Mouse (Mus musculus): ENCODE data around the gene Dcaf4. TPM values are rescaled to one million over a fixed set of nuclear protein-coding genes. Genes with fewer than 3 reads are reported as not detected.

The Dcaf4 gene
- polyA plus RNA-seq, 1 experiment from 2014 or later: 23.8 TPM

DNA sequence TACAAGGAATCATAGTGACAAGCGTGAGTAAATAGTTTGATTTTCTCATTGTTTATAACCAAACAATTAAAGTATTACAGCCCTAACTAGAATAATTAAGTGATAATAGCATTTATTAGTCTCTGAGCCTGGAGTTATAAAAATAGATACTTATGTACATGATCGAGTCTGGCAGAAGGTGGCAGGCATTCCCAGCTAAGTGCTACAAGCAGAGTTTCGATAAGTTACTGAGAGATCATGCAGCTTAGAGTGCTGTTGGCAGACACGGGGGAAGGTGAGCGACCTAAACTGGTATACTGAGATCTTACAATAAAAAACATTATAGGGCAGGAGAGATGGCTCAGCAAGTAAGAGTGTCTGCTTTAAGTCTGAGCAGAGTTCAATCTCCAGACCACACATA, 36.6 kb upstream of the Dcaf4 start:
- H3K9me3 ChIP-seq (replicated peaks; ENCODE audit: control insufficient read depth, low read length): no peaks in the 10 kb centered on the region
- H3K4me1 ChIP-seq (ENCODE audit: control insufficient read depth, insufficient read depth, low read length): peaks cover 19% of the 10 kb centered on the region
- 0 out of 2 replicates have a peak overlapping the region, but pooled peaks have one; percentile 3 for H3K4me3 ChIP-seq (ENCODE audit: low read depth, low read length)
- ATAC-seq (replicated peaks; ENCODE audit: insufficient number of reproducible peaks, low FRiP score, low TSS enrichment): no peak
- peak overlapping the region; percentile 82 for H3K4me2 ChIP-seq
- H3K36me3 ChIP-seq (ENCODE audit: control insufficient read depth, insufficient read depth, low read length): no peaks in the 10 kb centered on the region
- peak overlapping the region; percentile 46; the same call in 1 of the 2 replicates for H3K9ac ChIP-seq (ENCODE audit: low read depth, low read length)
- WGBS (ENCODE audit: insufficient replicate concordance): 26% methylated on average over 5 of the region's 5 CpGs
- H3K27me3 ChIP-seq (ENCODE audit: control insufficient read depth, insufficient read depth, low read length): no peaks in the 10 kb centered on the region
- peak overlapping the region; percentile 89 for H3K27ac ChIP-seq (ENCODE audit: low read depth, low read length)

- Histone ChIP-seq H3K9ac (ENCODE audit: low read depth, low read length) (peak overlapping the region; percentile 84), H3K4me2 (peak overlapping the region; percentile 82), H3K4me3 (ENCODE audit: low read depth, low read length) (peak overlapping the region; percentile 81), H3K27me3 (ENCODE audit: control insufficient read depth, insufficient read depth, low read length) (no peaks in the 10 kb centered on the region), H3K9me3 (replicated peaks; ENCODE audit: control insufficient read depth, low read length) (no peaks in the 10 kb centered on the region), H3K27ac (ENCODE audit: low read depth, low read length) (peak overlapping the region; percentile 89), H3K36me3 (ENCODE audit: control insufficient read depth, insufficient read depth, low read length) (no peaks in the 10 kb centered on the region), H3K4me1 (ENCODE audit: control insufficient read depth, insufficient read depth, low read length) (peaks cover 17% of the 10 kb centered on the region)
- no peak for ATAC-seq (replicated peaks; ENCODE audit: insufficient number of reproducible peaks, low FRiP score, low TSS enrichment)
- 1% methylated on average over 24 of the region's 24 CpGs for WGBS (ENCODE audit: insufficient replicate concordance)
These were observed 35.2 kb upstream of the Dcaf4 start for GRCm38 (mm10) chr12:83484855-83485745.

- peak overlapping the region; percentile 84 for H3K9ac ChIP-seq (ENCODE audit: low read depth, low read length)
- peaks cover 17% of the 10 kb centered on the region for H3K4me1 ChIP-seq (ENCODE audit: control insufficient read depth, insufficient read depth, low read length)
- H3K36me3 ChIP-seq (ENCODE audit: control insufficient read depth, insufficient read depth, low read length): no peaks in the 10 kb centered on the region
- ATAC-seq (replicated peaks; ENCODE audit: insufficient number of reproducible peaks, low FRiP score, low TSS enrichment): no peak
- no peaks in the 10 kb centered on the region for H3K9me3 ChIP-seq (replicated peaks; ENCODE audit: control insufficient read depth, low read length)
- peak overlapping the region; percentile 81 for H3K4me3 ChIP-seq (ENCODE audit: low read depth, low read length)
- H3K4me2 ChIP-seq: peak overlapping the region; percentile 82
- H3K27ac ChIP-seq (ENCODE audit: low read depth, low read length): peak overlapping the region; percentile 89
- WGBS (ENCODE audit: insufficient replicate concordance): under 1% methylated on average over 53 of the region's 53 CpGs
- H3K27me3 ChIP-seq (ENCODE audit: control insufficient read depth, insufficient read depth, low read length): no peaks in the 10 kb centered on the region
These were observed 34.2 kb upstream of the Dcaf4 start for GRCm38 (mm10) chr12:83485911-83486670.

DNA sequence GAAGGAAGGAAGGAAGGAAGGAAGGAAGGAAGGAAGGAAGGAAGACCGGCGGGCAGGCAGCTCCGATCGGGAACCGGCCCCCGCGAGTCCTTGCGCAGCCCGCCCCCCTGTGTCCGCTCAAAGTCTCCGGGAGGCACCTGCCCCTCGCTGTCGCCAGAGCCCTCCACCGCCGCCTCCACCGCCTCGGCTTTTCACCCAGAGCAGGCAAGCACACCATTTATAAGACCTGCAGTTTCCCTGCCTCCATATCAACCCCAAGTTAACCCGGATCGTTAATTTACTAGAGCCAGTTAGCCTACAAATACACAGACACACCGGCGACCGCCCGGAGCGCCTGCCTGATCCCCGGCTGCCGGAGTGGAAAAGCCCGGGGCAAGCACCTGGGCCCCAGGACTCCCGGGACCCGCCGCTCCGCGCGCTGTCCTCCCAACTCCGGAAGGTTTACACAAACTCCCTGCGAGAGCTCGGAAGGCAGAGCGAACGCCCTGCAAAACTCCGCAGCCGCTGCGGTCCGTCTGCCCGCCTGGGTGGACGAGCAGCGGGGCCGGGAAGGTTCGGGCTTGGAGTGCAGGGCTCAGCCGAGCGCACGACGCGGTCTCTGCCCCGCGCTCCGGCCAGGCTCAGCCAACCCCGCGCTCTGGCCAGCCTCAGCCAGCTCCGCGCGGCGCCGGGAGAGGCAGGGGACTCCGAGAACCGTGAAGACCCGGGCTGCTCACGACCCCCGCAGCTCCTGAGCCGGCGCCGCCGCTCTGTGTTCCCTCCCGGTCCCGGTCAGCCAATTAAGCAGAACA, 33.4 kb upstream of the Dcaf4 start:
- H3K9ac ChIP-seq (ENCODE audit: low read depth, low read length): peak overlapping the region; percentile 84
- H3K4me1 ChIP-seq (ENCODE audit: control insufficient read depth, insufficient read depth, low read length): peaks cover 13% of the 10 kb centered on the region
- under 1% methylated on average over 73 of the region's 73 CpGs for WGBS (ENCODE audit: insufficient replicate concordance)
- peak overlapping the region; percentile 82 for H3K4me2 ChIP-seq
- no peaks in the 10 kb centered on the region for H3K9me3 ChIP-seq (replicated peaks; ENCODE audit: control insufficient read depth, low read length)
- H3K27me3 ChIP-seq (ENCODE audit: control insufficient read depth, insufficient read depth, low read length): no peaks in the 10 kb centered on the region
- H3K27ac ChIP-seq (ENCODE audit: low read depth, low read length): peak overlapping the region; percentile 89
- no peaks in the 10 kb centered on the region for H3K36me3 ChIP-seq (ENCODE audit: control insufficient read depth, insufficient read depth, low read length)
- ATAC-seq (replicated peaks; ENCODE audit: insufficient number of reproducible peaks, low FRiP score, low TSS enrichment): peak; percentile 60; the same call in 1 of the 2 replicates
- H3K4me3 ChIP-seq (ENCODE audit: low read depth, low read length): peak overlapping the region; percentile 81

- H3K36me3 ChIP-seq (ENCODE audit: control insufficient read depth, insufficient read depth, low read length): no peaks in the 10 kb centered on the region
- H3K27me3 ChIP-seq (ENCODE audit: control insufficient read depth, insufficient read depth, low read length): no peaks in the 10 kb centered on the region
- H3K27ac ChIP-seq (ENCODE audit: low read depth, low read length): peak within 1 kb of the TSS; percentile 89
- H3K4me2 ChIP-seq: peak within 1 kb of the TSS; percentile 82
- WGBS (ENCODE audit: insufficient replicate concordance): under 1% methylated on average over 31 of the region's 31 CpGs
- no peaks in the 10 kb centered on the region for H3K9me3 ChIP-seq (replicated peaks; ENCODE audit: control insufficient read depth, low read length)
- ATAC-seq (replicated peaks; ENCODE audit: insufficient number of reproducible peaks, low FRiP score, low TSS enrichment): peak; percentile 94
- peaks cover 13% of the 10 kb centered on the region for H3K4me1 ChIP-seq (ENCODE audit: control insufficient read depth, insufficient read depth, low read length)
- H3K9ac ChIP-seq (ENCODE audit: low read depth, low read length): peak within 1 kb of the TSS; percentile 84
- peak within 1 kb of the TSS; percentile 81 for H3K4me3 ChIP-seq (ENCODE audit: low read depth, low read length)
These were observed 32.7 kb upstream of the Dcaf4 start, which contains the start of gene Dpf3 for GRCm38 (mm10) chr12:83487476-83487991. Dpf3 (minus strand) TSS chr12:83487716.

DNA sequence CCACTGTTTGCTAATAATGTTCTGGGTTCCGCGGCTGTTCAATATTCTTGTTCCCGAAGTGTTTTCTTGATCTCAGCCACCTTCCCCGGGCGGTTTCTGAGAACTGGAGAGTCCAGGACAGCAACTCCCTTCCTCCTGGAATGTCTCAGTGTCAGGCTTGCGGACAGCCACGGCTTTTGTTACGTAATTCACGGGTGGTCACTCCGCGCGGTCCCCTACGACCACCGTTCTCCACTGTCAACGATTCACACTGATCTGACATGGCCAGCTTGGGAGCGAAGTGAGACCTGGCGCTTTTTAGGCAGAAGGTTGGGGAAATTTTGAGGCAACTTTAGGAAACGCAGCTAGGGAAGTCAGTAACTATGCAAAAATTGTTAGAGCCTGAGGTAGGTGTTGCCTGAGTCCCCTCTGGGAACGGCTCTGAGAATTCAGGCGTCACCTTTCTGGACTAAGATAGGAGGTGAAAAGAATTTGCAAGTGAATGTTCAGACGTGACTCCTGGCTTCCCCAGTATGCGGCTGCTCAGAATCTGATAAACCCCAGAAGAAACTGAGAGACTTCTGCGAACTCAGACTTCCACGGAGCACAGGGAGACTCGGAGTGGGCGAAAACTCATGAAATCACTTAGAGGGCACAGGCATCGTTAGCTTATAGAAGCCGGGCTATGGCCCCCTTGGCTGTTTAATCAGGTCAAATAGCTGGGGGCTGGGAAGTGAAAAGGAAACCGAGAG, 31.9 kb upstream of the Dcaf4 start:
- Histone ChIP-seq H3K9me3 (replicated peaks; ENCODE audit: control insufficient read depth, low read length) (no peaks in the 10 kb centered on the region), H3K4me1 (ENCODE audit: control insufficient read depth, insufficient read depth, low read length) (peaks cover 13% of the 10 kb centered on the region), H3K9ac (ENCODE audit: low read depth, low read length) (peak overlapping the region; percentile 54), H3K27ac (ENCODE audit: low read depth, low read length) (peak overlapping the region; percentile 47), H3K36me3 (ENCODE audit: control insufficient read depth, insufficient read depth, low read length) (no peaks in the 10 kb centered on the region), H3K4me2 (peak overlapping the region; percentile 82), H3K4me3 (ENCODE audit: low read depth, low read length) (peak overlapping the region; percentile 81), H3K27me3 (ENCODE audit: control insufficient read depth, insufficient read depth, low read length) (no peaks in the 10 kb centered on the region)
- ATAC-seq (replicated peaks; ENCODE audit: insufficient number of reproducible peaks, low FRiP score, low TSS enrichment): no peak
- WGBS (ENCODE audit: insufficient replicate concordance): under 1% methylated on average over 29 of the region's 29 CpGs

DNA sequence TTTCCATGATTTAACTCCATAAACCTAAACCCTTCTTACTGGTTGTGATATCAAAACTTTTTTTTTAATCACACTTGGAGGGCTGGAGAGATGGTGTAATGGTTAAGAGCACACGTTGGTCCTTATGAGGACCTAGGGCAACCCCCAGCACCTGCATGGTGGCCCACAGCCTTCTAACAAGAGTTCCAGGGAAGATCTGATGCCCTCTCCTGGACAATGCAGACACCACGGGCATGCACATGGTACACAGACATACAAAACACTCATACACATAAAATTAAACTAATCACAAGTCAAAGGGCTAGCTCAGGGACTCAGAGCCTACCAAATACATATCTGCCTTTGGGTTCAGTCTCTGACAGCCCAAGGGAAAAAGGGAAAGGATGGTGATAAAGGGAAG, 30.5 kb upstream of the Dcaf4 start:
- Histone ChIP-seq H3K36me3 (ENCODE audit: control insufficient read depth, insufficient read depth, low read length) (no peaks in the 10 kb centered on the region), H3K4me1 (ENCODE audit: control insufficient read depth, insufficient read depth, low read length) (peaks cover 7% of the 10 kb centered on the region), H3K4me3 (ENCODE audit: low read depth, low read length) (no peak overlapping the region), H3K27me3 (ENCODE audit: control insufficient read depth, insufficient read depth, low read length) (no peaks in the 10 kb centered on the region), H3K9me3 (replicated peaks; ENCODE audit: control insufficient read depth, low read length) (no peaks in the 10 kb centered on the region), H3K9ac (ENCODE audit: low read depth, low read length) (no peak overlapping the region), H3K27ac (ENCODE audit: low read depth, low read length) (no peak overlapping the region), H3K4me2 (no peak overlapping the region)
- WGBS (ENCODE audit: insufficient replicate concordance): 32% methylated on average over 2 of the region's 2 CpGs
- no peak for ATAC-seq (replicated peaks; ENCODE audit: insufficient number of reproducible peaks, low FRiP score, low TSS enrichment)
